Mouse (Mus musculus) embryo, embryonic 11.5 days (tissue): Measurements from ENCODE around the gene Wdr93.

Source experiments
- DNase-seq: peaks from one replicate; pipeline ENCODE4 v3.0.0-alpha.2; 2012; ENCODE audit warnings: low read depth, low spot score

The Wdr93 gene

GRCm38 (mm10) chr7:79742659-79743536, at the start of gene Wdr93, which contains the start of gene Pex11a:
Gene Wdr93, plus strand, starts transcription at chr7:79743163.
Gene Pex11a, minus strand, starts transcription at chr7:79743131.
- peak; percentile 66 for DNase-seq

- no peak for DNase-seq
These were observed 46.5 kb upstream of the Wdr93 start for GRCm38 (mm10) chr7:79696495-79696894.

GRCm38 (mm10) chr7:79702755-79703154, 40.2 kb upstream of the Wdr93 start:
- no peak for DNase-seq

- DNase-seq = no peak
These were observed 37.8 kb upstream of the Wdr93 start for GRCm38 (mm10) chr7:79705210-79705609.

GRCm38 (mm10) chr7:79710130-79710607, 32.8 kb upstream of the Wdr93 start:
- peak; percentile 58 for DNase-seq

- DNase-seq = no peak
These were observed 32.1 kb upstream of the Wdr93 start for GRCm38 (mm10) chr7:79710831-79711230.

- DNase-seq = peak; percentile 83
These were observed 27.6 kb upstream of the Wdr93 start, which contains the start of gene Kif7 for GRCm38 (mm10) chr7:79715187-79715981. Gene Kif7, minus strand, starts transcription at chr7:79715720.

GRCm38 (mm10) chr7:79721386-79721977, 21.5 kb upstream of the Wdr93 start:
- no peak for DNase-seq

- no peak for DNase-seq
These were observed 15.9 kb upstream of the Wdr93 start for GRCm38 (mm10) chr7:79727091-79727490.

- peak; percentile 61 for DNase-seq
These were observed 14.7 kb upstream of the Wdr93 start for GRCm38 (mm10) chr7:79728219-79728618.

- DNase-seq = peak; percentile 57
These were observed 13.8 kb upstream of the Wdr93 start for GRCm38 (mm10) chr7:79729169-79729568.

- DNase-seq = no peak
These were observed 13.1 kb upstream of the Wdr93 start for GRCm38 (mm10) chr7:79729743-79730370.

GRCm38 (mm10) chr7:79731438-79731837, 11.5 kb upstream of the Wdr93 start:
- no peak for DNase-seq

GRCm38 (mm10) chr7:79732622-79733021, 10.3 kb upstream of the Wdr93 start, which contains the start of gene Plin1:
Gene Plin1, minus strand, starts transcription at chr7:79732903.
- no peak for DNase-seq

- DNase-seq = no peak
These were observed 8.4 kb upstream of the Wdr93 start for GRCm38 (mm10) chr7:79734563-79734962.

GRCm38 (mm10) chr7:79736511-79736910, 6.5 kb upstream of the Wdr93 start:
- DNase-seq = no peak

GRCm38 (mm10) chr7:79738913-79739312, 4.0 kb upstream of the Wdr93 start:
- DNase-seq = no peak

- DNase-seq = no peak
These were observed 2.7 kb upstream of the Wdr93 start for GRCm38 (mm10) chr7:79740279-79740678.

- no peak for DNase-seq
These were observed 695 bp upstream of the Wdr93 start for GRCm38 (mm10) chr7:79742277-79742658.

GRCm38 (mm10) chr7:79744051-79744450, 1.1 kb downstream of the Wdr93 start:
- DNase-seq = no peak

- no peak for DNase-seq
These were observed 1.6 kb downstream of the Wdr93 start for GRCm38 (mm10) chr7:79744585-79744984.
